Mouse (Mus musculus): ENCODE results near the gene Gm595. TPM values are rescaled to one million over a fixed set of nuclear protein-coding genes. Genes with fewer than 3 reads are reported as not detected.
A peak's percentile ranks its signal among the peaks of the same experiment; 100 is the strongest.

Gm595 gene
- polyA plus RNA-seq (2015; fragmentation: Nextera tagmentation; extraction: Ambion mirVana), result 0.07 TPM in 1 of 2 replicates, not detected in the other

DNA sequence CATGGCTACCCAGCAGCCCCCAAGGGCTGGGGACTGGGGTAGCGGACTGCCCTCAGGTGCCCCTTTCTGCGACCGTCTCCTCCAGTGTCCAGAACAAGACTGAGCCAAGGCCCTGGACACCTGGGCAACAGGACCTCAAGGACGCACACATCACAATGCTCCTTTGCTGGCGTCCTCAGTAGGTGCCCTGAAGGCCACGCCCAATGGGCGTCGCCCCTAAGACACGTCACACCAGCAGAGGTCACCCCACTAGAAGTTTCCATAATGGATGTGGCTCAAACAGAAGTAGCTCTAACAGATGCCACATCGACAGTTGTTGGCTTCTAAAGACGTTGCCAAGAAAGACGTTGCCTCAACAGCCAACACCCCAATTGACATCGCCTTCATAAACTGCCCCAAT lies at the start of gene Gm595:
Gene Gm595, minus strand, starts transcription at position 101 of the 400 bp plus-strand sequence.
- DNase-seq (ENCODE audit: low spot score), result no peak

DNA sequence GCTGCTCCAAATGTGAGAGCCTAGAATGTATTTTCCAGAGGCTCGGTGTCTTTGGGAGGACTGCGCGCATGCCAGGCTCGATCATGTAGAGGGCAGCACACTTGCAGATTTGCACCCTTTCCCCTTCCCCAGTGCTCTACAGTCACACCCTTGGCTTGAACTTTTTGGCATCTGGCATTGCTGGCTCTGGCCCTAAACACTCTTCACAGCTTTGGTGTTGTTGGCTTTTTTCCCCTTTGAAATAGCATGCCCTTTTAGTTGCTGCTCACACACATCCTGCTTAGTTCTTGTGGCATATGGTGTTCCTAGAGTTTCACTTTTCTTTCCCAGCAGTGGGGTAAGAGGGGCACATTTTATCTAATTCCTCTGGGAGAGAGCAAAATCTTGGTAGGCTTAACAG lies 30.9 kb upstream of the Gm595 start:
- DNase-seq (ENCODE audit: low spot score), result no peak

DNA sequence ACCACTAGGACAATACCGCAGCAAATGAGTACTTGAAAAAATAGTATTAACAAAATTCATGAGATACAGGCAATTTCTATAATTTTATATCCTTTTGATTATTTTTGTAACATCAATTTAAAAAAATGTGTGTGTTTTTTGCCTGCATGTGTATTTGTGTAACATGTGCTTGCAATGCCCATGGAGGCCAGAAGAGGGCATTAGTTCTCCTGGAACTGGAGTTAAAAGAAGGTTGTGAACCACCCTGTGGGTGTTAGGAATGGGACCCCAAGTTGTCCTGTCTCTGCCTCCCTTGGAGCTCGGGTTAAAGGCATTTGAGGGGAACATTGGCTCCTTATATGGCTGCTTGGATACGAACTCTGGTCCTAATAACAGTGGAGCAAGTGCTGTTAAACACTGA lies 26.2 kb upstream of the Gm595 start:
- DNase-seq (ENCODE audit: low spot score), result no peak

DNA sequence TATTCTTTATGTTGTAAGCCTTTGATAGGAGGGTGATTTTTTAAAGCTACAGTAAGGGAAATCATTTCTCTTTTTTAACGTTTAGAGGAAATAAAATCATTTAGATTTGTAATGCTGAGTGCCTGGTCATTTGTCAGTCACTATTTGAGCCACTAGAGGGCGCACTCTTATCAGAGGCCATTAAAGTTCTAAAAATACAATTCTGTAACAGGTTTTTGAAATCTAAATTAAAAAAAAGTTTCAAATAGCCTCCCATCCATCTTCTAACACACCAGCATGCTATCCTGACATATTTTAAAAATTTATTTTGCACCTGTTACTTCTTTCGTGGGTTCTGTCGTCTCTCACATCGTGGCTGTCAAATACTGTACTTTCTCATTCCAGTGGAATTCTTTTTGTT lies 22.0 kb upstream of the Gm595 start:
- DNase-seq (ENCODE audit: low spot score), result no peak

DNA sequence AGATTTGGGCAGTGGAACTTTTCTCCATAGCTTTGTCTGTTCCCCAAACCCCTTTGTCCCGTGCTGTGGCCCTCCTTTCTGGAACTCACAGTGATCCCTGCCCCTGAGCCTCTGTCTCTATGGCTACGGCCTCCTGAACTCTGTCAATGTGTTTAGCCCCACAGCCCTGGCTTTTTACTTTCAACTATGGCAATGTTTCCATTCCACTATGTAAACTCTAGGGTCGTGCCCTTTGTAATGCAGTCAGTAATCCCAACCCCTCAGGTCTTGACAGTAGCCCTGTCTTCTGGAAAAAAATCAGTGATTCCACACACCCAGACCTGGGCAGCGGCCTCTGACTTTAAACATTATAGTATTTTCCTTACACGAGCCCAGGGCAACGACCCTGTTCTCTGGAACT lies 19.3 kb upstream of the Gm595 start:
- DNase-seq (ENCODE audit: low spot score), result no peak

DNA sequence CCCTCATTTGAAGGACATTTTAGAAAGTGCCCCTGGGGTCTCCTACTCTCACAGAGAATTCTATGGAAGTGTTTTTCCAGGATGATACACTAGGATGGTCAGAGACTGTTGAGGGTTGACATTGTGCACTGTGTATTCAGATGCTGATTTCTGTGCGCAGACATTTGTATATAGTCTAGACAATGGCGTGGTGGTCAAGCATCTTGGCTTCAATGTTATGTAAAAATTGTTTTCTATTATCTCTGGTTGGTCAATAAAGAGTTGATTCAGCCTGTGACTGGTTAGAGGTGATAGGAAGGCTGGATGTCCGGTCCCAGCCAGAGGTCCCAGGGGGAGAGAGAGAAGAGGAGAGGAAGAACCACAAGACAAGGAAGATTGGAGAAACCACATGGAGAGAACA lies 16.4 kb upstream of the Gm595 start:
- DNase-seq (ENCODE audit: low spot score), result no peak

DNA sequence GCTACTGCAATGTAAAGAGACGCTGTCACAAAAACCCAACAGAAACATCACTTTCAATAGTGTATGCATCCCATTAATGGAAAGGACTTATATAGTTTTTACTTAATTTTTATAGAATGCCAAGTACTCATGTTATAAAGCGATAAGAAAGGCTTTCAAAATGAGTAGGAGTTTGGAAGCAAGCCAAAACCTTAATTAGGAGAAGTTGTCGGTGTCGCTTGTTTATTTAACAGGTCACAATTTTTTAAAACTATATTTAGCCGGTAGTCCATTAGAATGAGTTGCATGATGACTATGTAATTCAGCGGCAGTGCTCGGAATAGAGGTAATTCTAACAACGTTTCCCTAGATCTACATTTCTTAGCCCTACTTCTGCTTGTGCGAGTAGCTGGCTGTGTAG lies 12.7 kb upstream of the Gm595 start:
- DNase-seq (ENCODE audit: low spot score), result no peak

DNA sequence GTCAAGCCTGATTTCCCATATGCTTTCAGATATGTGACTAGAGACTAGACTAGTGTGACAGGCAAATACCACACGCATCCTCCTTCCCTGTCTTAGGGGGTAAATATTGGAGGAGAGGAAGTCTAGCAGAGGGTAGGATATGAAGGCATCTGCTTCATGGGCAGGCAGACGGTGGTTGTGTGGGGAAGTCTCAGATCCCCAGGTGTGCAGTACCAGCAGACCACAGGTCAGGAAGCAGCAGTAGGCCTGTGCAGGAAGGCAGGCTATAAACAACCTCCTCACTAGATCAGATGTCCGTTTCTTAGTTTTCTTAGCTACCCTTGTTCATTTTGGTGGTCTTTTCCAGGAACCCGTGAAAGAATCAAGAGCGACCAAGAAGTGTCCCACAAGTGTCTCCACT lies 7.1 kb upstream of the Gm595 start:
- DNase-seq (ENCODE audit: low spot score), result peak; percentile 15

Other genes with a start within 250 kb of the Gm595 start
- gene Gpr119, start 203.2 kb downstream of the Gm595 start, polyA plus RNA-seq (2015; fragmentation: Nextera tagmentation; extraction: Ambion mirVana), result 0.05 TPM in 1 of 2 replicates, not detected in the other
- gene Rbmx2, start 182.7 kb downstream of the Gm595 start, polyA plus RNA-seq (2015; fragmentation: Nextera tagmentation; extraction: Ambion mirVana), result 28.5 and 28.8 TPM in 2 replicates